Mouse (Mus musculus) neural tube, embryonic 13.5 days (tissue): Measurements from ENCODE around the gene Rsph1. TPM values are rescaled to one million over a fixed set of nuclear protein-coding genes. Genes with fewer than 3 reads are reported as not detected.

Experiments
- ATAC-seq: fragments of 200-750 bp; cut with Nextera tagmentation; 2 replicates; pipeline ENCODE4 v1.8.0; 2017; ENCODE audit warnings: low read depth, mild to moderate bottlenecking, moderate TSS enrichment, moderate library complexity
- H3K27ac ChIP-seq: fragments of 300-500 bp; sonication (generic); replicated peaks from 2 replicates; pipeline ENCODE4 v1.5.1; 2015; ENCODE audit warnings: moderate library complexity, mild to moderate bottlenecking, inconsistent platforms
- H3K27me3 ChIP-seq: fragments of 300-500 bp; sonication (generic); 2 replicates; pipeline ENCODE4 v1.6.1; 2015; ENCODE audit warnings: mild to moderate bottlenecking, inconsistent platforms
- H3K36me3 ChIP-seq: fragments of 300-500 bp; sonication (generic); 2 replicates; pipeline ENCODE4 v1.6.1; 2015; ENCODE audit warnings: mild to moderate bottlenecking, inconsistent platforms
- H3K4me1 ChIP-seq: fragments of 300-500 bp; sonication (generic); replicated peaks from 2 replicates; pipeline ENCODE4 v1.6.1; 2015; ENCODE audit warnings: inconsistent platforms
- H3K4me2 ChIP-seq: fragments of 300-500 bp; sonication (generic); 2 replicates; pipeline ENCODE4 v1.6.1; 2015; ENCODE audit warnings: inconsistent platforms, mild to moderate bottlenecking, moderate library complexity
- H3K4me3 ChIP-seq: fragments of 300-500 bp; sonication (generic); 2 replicates; pipeline ENCODE4 v1.5.1; 2015; ENCODE audit warnings: mild to moderate bottlenecking, inconsistent platforms
- H3K9ac ChIP-seq: fragments of 300-500 bp; sonication (generic); 2 replicates; pipeline ENCODE4 v1.6.1; 2015; ENCODE audit warnings: moderate library complexity, mild to moderate bottlenecking, inconsistent platforms
- H3K9me3 ChIP-seq: fragments of 300-500 bp; sonication (generic); 2 replicates; pipeline ENCODE4 v1.6.1; 2016; ENCODE audit warnings: inconsistent platforms
- WGBS: fragments of 180-500 bp; shearing (Covaris S2); methylation state at CpG from one replicate; pipeline ENCODE4 v1.1.7; 2015; 5-methylcytosine and 5-hydroxymethylcytosine counted together
- polyA plus RNA-seq: library from polyadenylated mRNA; unstranded; fragments of >200 nt; fragmentation: Nextera tagmentation; extraction: Ambion mirVana; gene quantifications from 2 replicates; pipeline ENCODE4 v1.2.1, GENCODE M21; 2015

The Rsph1 gene
- polyA plus RNA-seq, 1 experiment from 2014 or later: 2.3 TPM

DNA sequence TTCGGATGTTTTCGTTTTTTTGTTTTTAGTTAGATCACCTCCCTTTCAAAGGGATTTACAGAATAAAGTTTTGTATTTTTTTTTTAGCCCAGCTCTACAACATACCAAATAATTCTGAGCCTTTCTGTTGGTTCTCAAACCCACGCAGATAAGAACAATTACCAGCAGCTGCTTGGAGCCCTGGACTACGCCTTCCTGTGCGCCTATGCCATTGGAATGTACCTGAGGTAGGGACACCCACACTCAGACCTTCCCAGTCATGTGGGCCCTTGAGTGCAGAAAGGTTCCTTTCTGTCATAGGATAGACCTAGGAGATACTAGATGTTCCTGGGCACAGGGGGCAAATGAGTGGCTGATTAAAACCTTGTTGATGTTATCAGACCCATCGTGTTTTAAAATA is 38.8 kb upstream of the Rsph1 start:
- peaks cover 26% of the 10 kb centered on the region for H3K36me3 ChIP-seq
- H3K9me3 ChIP-seq: no peaks in the 10 kb centered on the region
- no peak overlapping the region for H3K9ac ChIP-seq
- H3K4me1 ChIP-seq: peaks cover 25% of the 10 kb centered on the region
- no peaks in the 10 kb centered on the region for H3K27me3 ChIP-seq
- H3K27ac ChIP-seq: no peak overlapping the region
- 83% methylated on average over 6 of the region's 6 CpGs for WGBS
- H3K4me3 ChIP-seq: no peak overlapping the region
- H3K4me2 ChIP-seq: no peak overlapping the region
- no peak for ATAC-seq

DNA sequence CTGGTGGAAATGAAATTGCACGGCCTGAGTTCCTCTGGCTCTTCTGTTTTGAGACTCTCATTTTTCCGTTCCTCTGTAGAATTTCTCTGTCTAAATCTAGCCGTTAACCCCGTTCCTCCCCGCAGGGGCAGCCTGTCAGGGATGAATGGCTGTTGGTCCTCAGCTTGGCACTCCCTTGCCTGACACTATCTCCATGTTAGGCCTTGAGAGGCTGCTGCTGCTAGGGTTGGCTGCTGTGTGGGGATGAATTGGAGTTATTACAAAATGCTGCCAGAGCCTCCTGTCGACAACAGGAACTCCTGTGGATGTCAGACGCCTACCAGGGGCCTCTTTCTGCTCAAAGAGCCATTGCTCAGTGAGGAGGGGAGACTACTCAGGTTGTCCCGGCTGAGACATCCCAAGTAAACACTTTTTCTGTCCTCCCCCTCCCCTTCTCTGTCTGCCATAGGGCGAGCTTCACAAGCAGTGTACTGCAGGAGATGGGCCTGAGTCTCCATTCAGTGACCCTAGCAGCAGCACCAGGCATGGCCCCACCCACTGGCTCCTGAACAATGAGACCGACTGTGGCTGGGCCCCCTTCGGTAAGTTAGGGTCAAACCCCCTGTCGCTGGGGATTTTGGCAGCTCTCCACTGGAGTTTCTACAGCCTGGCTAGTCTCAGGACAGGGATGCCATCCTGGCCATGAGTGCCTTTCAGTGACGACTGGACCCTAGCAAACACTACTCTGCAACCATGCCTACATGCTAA is 38.0 kb upstream of the Rsph1 start:
- Histone ChIP-seq H3K4me1 (peaks cover 25% of the 10 kb centered on the region), H3K27me3 (no peaks in the 10 kb centered on the region), H3K4me3 (no peak overlapping the region), H3K9me3 (no peaks in the 10 kb centered on the region), H3K36me3 (peaks cover 26% of the 10 kb centered on the region), H3K27ac (peak overlapping the region; percentile 24; the same call in 1 of the 2 replicates), H3K4me2 (no peak overlapping the region), H3K9ac (peak overlapping the region; percentile 8; the same call in 1 of the 2 replicates)
- ATAC-seq: no peak
- WGBS: 22% methylated on average over 13 of the region's 13 CpGs

DNA sequence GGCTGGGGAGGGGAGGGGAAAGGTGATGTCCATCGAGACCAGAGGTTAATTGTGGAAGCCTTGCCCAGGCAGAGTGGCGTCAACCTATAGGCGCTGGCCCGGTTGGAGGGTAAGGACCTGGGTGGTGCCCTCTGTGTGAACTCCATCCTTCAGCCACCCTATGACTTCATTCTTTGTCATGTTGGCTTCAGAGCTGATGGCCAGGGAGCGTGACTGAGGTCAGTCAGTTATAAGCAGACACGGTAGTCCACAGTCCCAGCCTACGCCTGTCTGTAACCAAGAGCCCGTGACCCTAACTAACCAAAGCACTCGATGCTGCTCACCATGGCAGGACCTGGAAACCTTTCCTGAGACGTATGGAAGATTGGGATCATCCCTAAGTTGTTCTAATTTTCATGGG is 35.5 kb upstream of the Rsph1 start:
- Histone ChIP-seq H3K27me3 (no peaks in the 10 kb centered on the region), H3K27ac (no peak overlapping the region), H3K4me1 (peaks cover 37% of the 10 kb centered on the region), H3K9me3 (no peaks in the 10 kb centered on the region), H3K36me3 (peaks cover 22% of the 10 kb centered on the region), H3K9ac (no peak overlapping the region), H3K4me3 (no peak overlapping the region), H3K4me2 (no peak overlapping the region)
- ATAC-seq: no peak
- 67% methylated on average over 10 of the region's 10 CpGs for WGBS

DNA sequence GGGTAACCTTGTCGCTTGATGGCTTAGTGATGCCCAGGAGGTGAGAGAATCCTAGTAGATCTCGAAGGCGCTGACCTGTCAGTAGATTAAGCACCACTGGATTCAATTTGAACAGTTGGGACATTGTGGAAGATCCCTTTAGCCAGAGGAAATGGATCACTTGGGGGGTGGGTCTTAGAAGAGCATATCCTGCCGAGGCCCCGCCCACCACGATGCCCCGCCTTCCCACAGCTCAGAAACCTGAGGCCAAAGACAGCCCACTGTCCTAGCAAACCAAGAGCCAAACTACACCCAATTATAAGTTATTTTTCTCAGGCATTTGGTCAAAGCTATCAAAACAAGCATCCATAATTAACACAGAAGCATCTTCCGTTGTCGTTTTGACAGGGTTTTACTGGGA is 33.9 kb upstream of the Rsph1 start:
- H3K9me3 ChIP-seq: no peaks in the 10 kb centered on the region
- ATAC-seq: no peak
- peaks cover 7% of the 10 kb centered on the region for H3K36me3 ChIP-seq
- peaks cover 37% of the 10 kb centered on the region for H3K4me1 ChIP-seq
- WGBS: 83% methylated on average over 9 of the region's 9 CpGs
- no peak overlapping the region for H3K4me3 ChIP-seq
- no peak overlapping the region for H3K9ac ChIP-seq
- no peak overlapping the region for H3K27ac ChIP-seq
- H3K4me2 ChIP-seq: no peak overlapping the region
- H3K27me3 ChIP-seq: no peaks in the 10 kb centered on the region

DNA sequence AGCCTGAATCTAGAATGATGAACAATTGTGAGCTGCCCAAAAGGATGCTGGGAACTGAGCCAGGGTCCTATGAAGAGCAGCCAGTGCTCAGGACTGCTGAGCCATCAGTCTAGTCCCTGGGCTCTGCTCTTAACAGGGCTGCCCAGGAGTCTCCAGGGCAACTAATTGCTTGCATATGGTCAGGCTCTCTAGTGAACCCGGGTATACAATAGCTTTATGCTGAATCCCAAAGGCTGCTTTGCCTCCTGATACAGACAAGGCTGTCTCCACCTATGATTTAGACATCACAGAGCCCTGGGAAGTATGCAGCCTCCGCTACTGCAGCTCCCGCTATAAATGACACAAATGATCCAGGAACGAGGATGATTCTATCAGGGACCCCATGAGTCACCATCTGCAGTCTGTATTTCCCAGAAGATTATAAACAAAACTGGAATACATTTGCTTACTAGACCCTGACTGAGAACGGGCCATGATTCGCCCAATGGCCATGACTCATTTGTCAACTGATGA is 32.2 kb upstream of the Rsph1 start:
- WGBS: 13% methylated on average over 6 of the region's 6 CpGs

DNA sequence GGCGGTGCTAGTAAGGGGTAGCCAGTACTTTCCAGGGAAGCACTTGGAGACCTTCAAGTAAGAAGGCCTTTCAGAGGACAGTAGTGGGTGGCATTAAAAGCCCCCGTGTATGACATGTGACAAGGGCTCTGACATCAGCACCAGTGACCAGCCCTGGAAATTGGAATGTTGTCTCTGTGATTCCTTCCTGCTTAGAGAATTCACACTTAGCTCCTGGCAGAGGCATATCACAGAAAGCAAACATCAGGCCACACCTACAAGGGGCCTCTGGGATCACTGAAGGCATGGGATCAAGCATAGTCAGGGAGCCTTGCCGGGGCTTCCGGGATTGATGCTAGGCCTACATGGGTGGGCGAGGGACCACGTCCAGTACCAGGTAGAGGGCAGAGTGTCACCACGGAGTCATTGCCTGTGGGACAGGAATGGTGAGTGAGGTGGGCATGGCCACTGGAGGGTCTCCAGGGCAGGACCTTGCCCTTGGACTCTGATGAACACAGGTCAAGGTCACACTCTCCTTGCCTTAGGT is 31.2 kb upstream of the Rsph1 start:
- no peak for ATAC-seq
- WGBS: 90% methylated on average over 7 of the region's 7 CpGs
- H3K9me3 ChIP-seq: no peaks in the 10 kb centered on the region
- H3K4me2 ChIP-seq: no peak overlapping the region
- no peaks in the 10 kb centered on the region for H3K27me3 ChIP-seq
- peaks cover 35% of the 10 kb centered on the region for H3K4me1 ChIP-seq
- H3K27ac ChIP-seq: peak overlapping the region; percentile 80; the same call in 1 of the 2 replicates
- H3K36me3 ChIP-seq: peaks cover 5% of the 10 kb centered on the region; the same call in 1 of the 2 replicates
- H3K9ac ChIP-seq: no peak overlapping the region
- no peak overlapping the region for H3K4me3 ChIP-seq

More for the DNA sequence above, 32.2 kb upstream of the Rsph1 start:
- no peak overlapping the region for H3K9ac ChIP-seq
- H3K36me3 ChIP-seq: peaks cover 5% of the 10 kb centered on the region; the same call in 1 of the 2 replicates
- H3K27me3 ChIP-seq: no peaks in the 10 kb centered on the region
- H3K4me3 ChIP-seq: no peak overlapping the region
- ATAC-seq: peak; percentile 90
- peaks cover 35% of the 10 kb centered on the region for H3K4me1 ChIP-seq
- H3K27ac ChIP-seq: peak overlapping the region; percentile 80
- H3K4me2 ChIP-seq: no peak overlapping the region
- no peaks in the 10 kb centered on the region for H3K9me3 ChIP-seq

DNA sequence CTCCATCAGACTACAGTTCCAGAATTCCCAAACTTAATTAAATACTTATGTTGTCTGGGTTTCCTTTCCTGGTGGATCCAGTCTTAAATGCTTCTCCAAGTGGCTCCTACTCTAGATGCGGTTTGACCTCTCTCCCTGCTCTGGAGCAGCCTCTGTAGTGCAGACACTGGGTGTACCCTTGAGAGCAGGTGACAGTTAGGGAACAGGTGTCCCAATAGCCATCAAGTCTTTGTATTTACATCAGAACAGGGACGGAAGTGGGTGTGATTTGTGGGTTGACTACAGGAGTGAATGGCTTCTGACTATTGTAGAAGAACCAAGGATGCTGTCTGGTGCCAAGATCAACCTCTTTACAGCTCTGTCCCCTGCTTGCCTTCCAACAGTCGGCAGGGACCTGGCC is 30.6 kb upstream of the Rsph1 start:
- no peak overlapping the region for H3K9ac ChIP-seq
- 57% methylated on average over 3 of the region's 3 CpGs for WGBS
- H3K27ac ChIP-seq: no peak overlapping the region
- H3K4me3 ChIP-seq: no peak overlapping the region
- ATAC-seq: no peak
- H3K4me2 ChIP-seq: no peak overlapping the region
- no peaks in the 10 kb centered on the region for H3K27me3 ChIP-seq
- H3K36me3 ChIP-seq: peaks cover 8% of the 10 kb centered on the region; the same call in 1 of the 2 replicates
- H3K9me3 ChIP-seq: no peaks in the 10 kb centered on the region
- peaks cover 29% of the 10 kb centered on the region for H3K4me1 ChIP-seq

DNA sequence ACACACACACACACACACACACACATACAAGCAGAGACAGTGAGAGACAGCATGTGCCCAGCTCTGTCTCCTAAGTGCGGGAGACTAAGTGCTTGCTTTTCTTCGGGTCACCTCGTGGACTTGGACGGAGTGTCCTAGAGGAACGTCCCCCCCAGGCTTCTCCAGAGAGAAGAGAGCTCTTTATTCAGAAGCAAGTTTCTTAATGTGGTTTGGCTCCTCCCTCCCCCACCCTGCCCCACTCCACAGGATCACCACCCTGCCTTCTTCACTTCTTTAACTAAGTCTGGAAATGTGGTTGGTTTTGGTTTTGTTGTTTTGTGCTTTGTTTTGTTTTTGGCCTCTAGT is 28.6 kb upstream of the Rsph1 start:
- Histone ChIP-seq H3K4me2 (no peak overlapping the region), H3K27me3 (no peaks in the 10 kb centered on the region), H3K9ac (no peak overlapping the region), H3K36me3 (peaks cover 8% of the 10 kb centered on the region; the same call in 1 of the 2 replicates), H3K4me1 (peaks cover 24% of the 10 kb centered on the region), H3K9me3 (no peaks in the 10 kb centered on the region), H3K27ac (no peak overlapping the region), H3K4me3 (no peak overlapping the region)
- 60% methylated on average over 5 of the region's 5 CpGs for WGBS
- no peak for ATAC-seq

DNA sequence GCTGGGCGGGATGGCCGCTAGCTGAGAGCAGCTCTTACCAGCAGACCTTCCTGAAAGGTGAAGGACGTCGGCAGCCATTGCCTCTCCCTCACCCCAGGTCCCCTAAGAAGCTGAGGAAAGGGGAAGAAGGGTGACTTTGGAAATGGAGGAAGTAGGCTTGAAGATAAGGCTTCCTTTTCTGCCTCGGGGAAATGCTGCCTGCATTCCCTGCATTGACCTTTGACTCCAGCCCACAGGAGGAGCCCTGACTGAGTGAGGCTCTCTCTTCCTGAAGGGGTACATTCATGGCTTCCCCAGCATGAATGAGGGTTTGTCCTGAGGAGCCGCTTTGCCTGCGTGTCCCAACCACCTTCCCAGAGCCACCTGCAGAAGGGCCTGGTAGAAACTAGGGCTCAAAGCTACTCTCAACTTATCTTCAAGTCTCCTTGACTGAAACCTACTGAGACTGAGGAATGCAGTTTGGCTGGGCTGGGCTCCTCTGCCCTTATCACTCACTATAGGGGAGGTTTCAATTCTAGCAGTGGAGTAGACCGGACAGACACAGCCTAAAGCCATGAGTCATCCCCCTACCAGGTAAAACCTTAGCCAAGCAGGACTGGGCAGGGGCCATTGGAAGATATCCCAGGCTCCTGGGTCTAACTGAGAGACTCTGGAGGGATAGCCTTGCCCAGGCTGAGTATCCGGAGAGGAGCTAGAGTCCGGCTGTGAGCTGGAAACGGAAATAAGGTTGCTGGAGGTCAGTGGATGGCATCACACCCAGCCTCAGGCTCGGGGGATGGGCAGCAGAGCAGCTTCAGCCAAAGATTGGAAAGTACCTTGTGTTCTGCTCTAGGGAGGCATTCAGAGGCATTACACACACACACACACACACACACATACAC is 28.0 kb upstream of the Rsph1 start:
- Histone ChIP-seq H3K9me3 (no peaks in the 10 kb centered on the region), H3K27ac (no peak overlapping the region), H3K27me3 (no peaks in the 10 kb centered on the region), H3K4me2 (no peak overlapping the region), H3K36me3 (peaks cover 8% of the 10 kb centered on the region; the same call in 1 of the 2 replicates), H3K4me1 (peaks cover 22% of the 10 kb centered on the region), H3K4me3 (no peak overlapping the region), H3K9ac (no peak overlapping the region)
- WGBS: 57% methylated on average over 12 of the region's 12 CpGs
- no peak for ATAC-seq

DNA sequence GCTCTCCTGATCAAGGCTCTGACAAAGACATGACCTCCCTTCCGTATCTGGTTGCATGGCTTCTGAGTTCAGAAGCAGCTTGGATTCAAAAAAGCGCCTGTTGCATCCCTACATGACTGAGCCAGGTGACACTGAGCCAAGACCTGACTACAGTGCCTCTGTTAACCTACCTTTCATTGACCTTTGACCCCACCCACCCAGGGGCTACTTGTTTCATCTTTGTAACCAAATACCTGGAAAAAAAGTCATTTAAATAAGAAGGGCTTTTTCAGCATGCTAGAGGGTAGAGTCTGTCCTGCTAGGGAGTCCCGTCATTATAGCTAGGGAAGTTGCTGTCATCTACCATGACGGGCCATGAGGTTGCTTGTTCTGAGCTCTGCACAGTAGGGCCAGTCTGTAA is 26.2 kb upstream of the Rsph1 start:
- H3K36me3 ChIP-seq: peaks cover 8% of the 10 kb centered on the region; the same call in 1 of the 2 replicates
- H3K9ac ChIP-seq: no peak overlapping the region
- H3K27ac ChIP-seq: no peak overlapping the region
- peaks cover 24% of the 10 kb centered on the region for H3K4me1 ChIP-seq
- H3K4me3 ChIP-seq: no peak overlapping the region
- 93% methylated on average over 4 of the region's 4 CpGs for WGBS
- no peak overlapping the region for H3K4me2 ChIP-seq
- H3K9me3 ChIP-seq: no peaks in the 10 kb centered on the region
- ATAC-seq: no peak
- H3K27me3 ChIP-seq: no peaks in the 10 kb centered on the region

DNA sequence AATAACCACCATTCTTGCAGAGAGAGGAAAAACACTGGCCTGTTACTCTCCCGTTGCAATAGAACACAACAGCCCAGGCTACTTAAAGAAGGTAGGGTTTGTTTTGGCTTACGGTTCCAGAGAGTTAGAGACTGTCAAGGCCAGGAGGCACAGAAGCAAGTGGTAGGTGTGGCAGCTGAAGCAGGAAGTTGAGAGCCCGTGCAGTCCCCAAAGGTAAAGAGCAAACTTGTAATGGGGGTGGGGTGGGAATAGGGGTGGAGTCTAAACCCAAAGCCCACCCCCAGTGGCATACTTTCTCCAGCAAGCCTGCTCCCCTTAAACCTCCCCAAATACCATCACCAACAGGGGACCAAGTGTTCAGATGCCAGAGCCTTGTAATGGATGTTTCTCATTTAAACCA is 23.6 kb upstream of the Rsph1 start:
- H3K4me3 ChIP-seq: no peak overlapping the region
- WGBS: 82% methylated on average over 3 of the region's 3 CpGs
- no peaks in the 10 kb centered on the region for H3K9me3 ChIP-seq
- H3K9ac ChIP-seq: no peak overlapping the region
- peaks cover 8% of the 10 kb centered on the region; the same call in 1 of the 2 replicates for H3K36me3 ChIP-seq
- H3K27ac ChIP-seq: no peak overlapping the region
- H3K4me1 ChIP-seq: peaks cover 48% of the 10 kb centered on the region
- no peaks in the 10 kb centered on the region for H3K27me3 ChIP-seq
- no peak overlapping the region for H3K4me2 ChIP-seq
- no peak for ATAC-seq

DNA sequence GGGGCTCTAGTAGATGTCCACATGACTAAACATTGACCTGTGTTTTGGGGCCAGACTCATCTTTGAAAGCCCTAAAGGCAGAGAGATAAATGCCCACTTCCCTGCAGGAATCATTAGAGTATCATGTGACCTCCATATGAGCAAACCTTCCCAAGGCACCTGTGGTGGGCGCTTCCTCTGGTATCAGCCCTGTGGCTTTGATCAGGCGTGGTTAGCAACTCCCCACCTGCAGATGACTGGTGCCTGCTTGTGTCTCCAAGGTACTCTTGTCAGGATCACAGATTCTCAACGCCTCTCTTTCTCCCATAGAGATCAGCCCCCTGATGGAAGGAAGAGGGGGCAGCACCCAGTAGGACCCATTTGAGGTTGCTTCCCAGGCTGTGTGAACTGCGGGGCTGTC is 22.8 kb upstream of the Rsph1 start:
- H3K9me3 ChIP-seq: no peaks in the 10 kb centered on the region
- H3K9ac ChIP-seq: no peak overlapping the region
- H3K4me2 ChIP-seq: no peak overlapping the region
- WGBS: 88% methylated on average over 4 of the region's 4 CpGs
- no peak for ATAC-seq
- no peak overlapping the region for H3K4me3 ChIP-seq
- H3K27ac ChIP-seq: no peak overlapping the region
- H3K4me1 ChIP-seq: peaks cover 48% of the 10 kb centered on the region
- H3K36me3 ChIP-seq: peaks cover 8% of the 10 kb centered on the region; the same call in 1 of the 2 replicates
- no peaks in the 10 kb centered on the region for H3K27me3 ChIP-seq
